Mouse (Mus musculus) urinary bladder, adult 2 months (tissue): ENCODE data around the gene Tssc4. TPM values are rescaled to one million over a fixed set of nuclear protein-coding genes. Genes with fewer than 3 reads are reported as not detected.

Source experiments
- DNase-seq: peaks from one replicate; pipeline ENCODE4 v3.0.0; 2022; ENCODE audit warnings: low spot score
- polyA plus RNA-seq: library from polyadenylated mRNA; depleted of rRNA; stranded (reverse); fragments of >200 nt; gene quantifications from 2 replicates; pipeline ENCODE4 v1.2.3, GENCODE M21; 2012; rRNA removed

Gene Tssc4
- polyA plus RNA-seq, result 44.7 and 57.5 TPM in 2 replicates

DNA sequence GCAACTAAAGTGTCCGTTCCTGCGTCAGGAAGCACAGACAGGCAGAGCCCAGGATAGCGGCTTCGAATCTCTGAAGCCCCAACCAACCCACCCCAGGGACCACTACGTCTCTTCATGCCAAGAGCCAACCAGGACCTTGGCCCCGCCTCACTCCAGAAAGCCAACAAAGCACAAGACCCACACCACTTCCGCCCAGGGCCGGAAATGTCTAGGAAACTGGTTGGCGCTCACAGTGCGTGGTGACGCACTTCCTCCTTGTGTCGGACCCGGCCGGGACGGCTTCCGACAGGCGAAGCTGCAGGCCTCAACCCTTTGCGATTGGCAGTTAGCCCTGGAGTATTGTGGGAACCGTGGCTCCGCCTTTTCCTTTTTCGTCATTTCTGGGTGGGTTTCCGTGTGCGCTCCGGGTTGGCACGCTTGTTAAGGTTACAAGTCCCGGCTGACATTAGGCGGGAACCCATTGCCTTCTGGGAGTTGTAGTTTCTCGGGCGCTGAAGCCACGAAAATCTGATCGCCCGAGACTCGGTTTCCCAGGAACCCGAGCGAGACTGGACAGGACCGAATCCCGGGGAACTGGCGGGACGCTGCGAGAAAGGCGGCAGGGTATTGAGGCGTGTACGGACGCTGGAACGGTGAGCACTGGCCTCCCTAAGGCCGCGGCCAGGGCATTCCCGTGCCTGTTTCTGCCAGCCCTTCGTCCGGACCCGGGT lies at the start of gene Tssc4:
Tssc4 (plus strand) TSS at position 368 of the 710 bp plus-strand sequence.
- peak; percentile 81 for DNase-seq

DNA sequence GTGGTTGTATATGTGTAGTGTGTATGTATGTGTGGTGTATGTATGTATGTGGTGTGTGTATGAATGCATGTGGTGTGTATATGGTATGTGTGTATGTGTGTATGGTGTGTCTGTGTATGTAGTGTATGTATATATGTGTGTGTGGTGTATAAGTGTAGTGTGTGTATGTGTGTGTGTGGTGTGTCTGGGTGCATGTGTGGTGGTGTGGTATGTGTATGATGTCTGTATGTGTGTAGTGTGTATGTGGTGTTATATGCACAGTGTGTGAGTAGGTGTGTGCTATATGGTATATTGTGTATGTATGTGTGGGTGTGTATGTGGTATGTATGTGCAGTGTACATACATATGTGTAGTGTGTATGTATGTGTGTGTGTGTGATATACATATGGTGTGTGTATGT lies 49.0 kb upstream of the Tssc4 start:
- DNase-seq, result no peak

DNA sequence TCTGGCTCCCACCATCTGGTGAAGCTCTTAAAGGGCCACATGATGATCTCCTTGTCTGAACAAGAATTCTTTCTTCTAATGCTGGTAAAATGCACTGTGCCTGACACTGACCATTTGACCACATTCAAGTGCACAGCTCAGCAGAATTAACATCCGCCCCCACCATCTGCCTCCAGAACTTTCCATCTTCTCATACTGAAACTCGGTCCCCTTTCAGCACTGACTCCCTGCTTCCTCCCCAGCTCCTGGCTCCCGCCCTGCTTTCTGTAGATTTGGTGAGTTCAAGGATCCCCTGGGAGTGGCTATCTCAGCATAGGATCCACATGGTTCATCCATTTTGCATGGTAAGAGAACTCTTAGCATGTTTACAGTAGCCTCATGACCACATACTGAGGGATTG lies 48.3 kb upstream of the Tssc4 start:
- no peak for DNase-seq

DNA sequence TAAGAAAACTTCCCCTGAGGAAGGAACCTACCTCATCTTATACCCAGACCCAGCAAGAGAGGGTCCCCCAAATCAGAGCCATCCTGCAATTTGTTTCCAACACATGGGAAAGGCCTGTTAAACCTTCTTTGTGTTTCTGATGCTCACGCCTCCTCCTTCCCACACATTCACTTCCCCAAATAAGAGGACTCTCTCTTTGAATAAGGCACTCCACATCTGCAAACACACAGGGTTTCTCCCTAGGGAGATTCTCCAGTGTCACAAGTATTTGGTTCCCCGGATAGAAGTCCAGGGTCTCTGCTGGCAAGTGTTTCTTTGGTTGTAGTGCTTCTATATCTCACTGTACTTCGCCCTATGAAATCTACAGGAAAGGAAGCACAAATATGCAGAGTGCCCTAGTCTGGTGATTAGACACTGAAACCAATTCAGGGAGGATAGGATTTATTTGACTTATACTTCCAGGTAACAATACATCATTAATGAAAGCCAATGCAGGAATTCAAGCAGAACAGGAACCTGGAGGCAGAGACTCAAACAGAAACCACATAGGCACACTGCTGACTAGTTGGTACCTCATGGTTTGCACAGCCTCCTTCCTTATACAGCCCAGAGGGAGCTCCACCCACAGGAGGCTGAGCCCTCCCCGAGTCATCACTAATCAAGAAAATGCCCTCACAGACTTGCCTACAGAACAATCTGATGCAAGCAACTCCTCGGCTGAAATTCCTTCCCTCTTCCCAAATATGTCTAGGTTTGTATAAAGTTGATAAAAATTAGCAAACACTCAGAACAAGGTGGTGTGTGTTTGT lies 47.5 kb upstream of the Tssc4 start:
- DNase-seq, result no peak

DNA sequence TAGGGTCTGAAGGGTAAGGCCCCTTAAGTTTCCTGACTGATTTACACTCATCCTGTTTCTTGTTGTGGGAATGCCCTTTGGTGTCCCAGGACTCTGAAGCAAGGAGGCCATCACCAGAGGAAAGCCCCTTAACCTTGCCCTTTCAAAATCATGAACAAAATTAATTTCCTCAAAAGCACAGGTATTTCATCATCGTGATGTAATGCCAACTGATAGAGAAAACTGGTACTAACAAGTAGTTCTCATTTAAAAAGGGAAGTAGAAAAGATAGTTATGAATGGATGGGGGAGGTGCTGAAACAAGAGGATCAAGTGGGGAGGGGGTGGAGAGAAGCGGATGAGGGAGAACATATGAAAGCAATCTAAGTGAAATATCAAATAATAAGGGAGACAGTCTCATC lies 45.5 kb upstream of the Tssc4 start:
- no peak for DNase-seq

DNA sequence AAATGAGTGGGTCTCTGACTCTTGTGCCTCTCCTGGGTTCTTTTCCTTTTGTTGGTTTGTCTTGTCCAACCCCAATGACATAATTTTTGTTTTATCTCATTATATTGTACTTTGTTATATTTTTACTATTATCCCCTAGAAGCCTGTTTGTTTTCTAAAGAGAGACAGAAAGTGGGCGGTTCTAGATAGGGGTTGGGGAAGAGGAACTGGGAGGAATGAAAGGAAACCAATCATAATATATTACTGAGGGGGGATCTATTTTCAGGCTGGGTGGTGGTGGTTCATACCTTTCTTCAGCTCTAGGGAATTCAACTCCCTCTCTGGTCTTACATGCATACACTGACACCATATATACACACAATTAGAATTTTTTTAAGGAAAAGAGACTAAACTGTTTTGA lies 44.8 kb upstream of the Tssc4 start:
- no peak for DNase-seq

DNA sequence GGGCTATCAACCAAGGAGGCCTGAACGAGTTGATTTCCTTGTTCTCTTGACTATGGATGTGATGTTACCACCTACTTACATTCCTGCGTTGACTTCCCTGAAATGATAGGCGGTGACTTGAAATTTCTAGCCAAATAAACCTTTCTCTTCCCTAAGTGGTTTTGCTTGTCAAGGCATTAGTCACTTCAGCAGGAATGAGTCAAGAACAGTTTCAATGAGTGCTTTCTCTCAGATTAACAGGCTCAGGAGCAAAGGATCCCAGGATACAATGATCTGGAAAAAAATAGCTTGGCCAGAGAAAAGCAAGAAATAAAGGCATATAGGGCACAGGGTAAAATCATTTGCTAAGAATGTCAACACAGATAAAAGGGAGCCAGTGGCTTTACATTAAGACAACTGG lies 43.6 kb upstream of the Tssc4 start:
- DNase-seq, result no peak

DNA sequence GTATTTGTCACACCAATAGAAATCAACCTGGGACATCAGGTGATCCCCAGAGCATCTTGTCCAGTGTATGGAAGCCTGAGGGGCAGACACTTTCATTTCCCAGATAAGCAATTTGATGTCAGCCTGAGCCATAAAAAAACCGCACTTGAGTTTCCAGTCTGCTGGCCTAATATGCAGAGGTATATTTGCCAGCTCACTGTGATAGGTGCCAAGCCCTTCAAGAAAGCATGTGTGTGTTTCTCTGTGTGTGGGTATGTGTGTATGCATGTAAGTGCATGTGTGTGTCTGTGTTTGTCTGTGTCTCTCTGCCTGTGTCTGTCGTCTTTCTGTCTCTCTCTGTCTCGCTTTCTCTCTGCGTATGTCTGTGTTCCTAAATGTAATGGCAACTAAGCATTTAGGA lies 41.9 kb upstream of the Tssc4 start:
- no peak for DNase-seq

DNA sequence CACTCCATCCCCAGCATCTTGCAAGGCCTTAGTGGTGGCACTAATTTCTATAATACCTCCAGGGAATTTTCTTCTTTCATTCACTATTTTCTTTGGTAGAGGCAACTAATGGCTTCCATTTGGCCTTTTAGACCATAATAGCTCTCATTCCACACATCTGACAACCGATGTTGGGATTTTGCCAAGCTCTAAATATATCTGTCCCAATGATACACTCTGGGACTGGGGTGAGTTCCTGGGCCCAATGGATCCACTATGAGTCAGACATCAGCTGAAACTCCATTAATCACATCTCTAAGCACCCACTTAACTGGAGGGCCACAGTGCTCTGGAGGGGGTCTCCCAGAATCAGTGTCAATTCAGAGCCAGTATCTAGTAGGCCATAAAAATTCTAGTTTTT lies 37.2 kb upstream of the Tssc4 start:
- DNase-seq, result no peak

DNA sequence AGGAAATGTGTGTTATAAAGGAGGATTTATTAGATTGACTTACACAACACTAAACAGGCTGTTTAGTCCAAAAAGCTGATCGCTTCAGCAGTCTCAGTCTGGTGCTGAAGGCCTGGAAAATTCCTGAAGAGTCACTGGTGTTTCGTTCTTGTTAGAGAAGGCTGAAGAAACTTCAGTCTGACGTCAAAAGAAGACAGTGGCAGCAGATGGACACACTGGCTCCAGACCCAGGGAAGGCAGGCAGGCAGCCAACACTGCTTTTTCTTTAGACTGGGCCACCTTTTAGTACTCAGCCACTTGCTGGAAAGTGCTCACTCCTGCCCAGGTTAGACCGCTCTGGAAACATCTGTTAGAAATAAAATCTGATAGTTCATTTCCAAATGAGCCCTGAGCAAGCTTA lies 35.5 kb upstream of the Tssc4 start:
- DNase-seq, result no peak

DNA sequence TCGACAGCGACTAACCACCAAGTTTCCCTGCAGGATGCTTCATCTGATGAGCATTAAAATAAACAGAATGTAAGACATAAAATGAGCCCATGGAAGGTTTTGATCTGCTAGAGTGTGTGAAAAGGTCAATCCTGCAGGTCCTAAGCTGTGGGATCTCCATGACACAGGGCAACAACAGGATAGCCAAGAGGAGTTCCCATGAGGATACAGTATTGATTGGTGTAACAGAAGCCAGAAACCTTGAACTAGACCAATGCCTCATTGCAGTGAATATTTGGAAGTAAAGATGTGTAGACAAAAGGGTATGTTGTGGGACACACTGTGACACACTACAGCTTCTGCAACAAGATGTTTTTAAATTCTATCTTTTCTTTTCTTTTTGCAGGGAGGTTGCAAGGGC lies 34.9 kb upstream of the Tssc4 start:
- DNase-seq, result no peak

DNA sequence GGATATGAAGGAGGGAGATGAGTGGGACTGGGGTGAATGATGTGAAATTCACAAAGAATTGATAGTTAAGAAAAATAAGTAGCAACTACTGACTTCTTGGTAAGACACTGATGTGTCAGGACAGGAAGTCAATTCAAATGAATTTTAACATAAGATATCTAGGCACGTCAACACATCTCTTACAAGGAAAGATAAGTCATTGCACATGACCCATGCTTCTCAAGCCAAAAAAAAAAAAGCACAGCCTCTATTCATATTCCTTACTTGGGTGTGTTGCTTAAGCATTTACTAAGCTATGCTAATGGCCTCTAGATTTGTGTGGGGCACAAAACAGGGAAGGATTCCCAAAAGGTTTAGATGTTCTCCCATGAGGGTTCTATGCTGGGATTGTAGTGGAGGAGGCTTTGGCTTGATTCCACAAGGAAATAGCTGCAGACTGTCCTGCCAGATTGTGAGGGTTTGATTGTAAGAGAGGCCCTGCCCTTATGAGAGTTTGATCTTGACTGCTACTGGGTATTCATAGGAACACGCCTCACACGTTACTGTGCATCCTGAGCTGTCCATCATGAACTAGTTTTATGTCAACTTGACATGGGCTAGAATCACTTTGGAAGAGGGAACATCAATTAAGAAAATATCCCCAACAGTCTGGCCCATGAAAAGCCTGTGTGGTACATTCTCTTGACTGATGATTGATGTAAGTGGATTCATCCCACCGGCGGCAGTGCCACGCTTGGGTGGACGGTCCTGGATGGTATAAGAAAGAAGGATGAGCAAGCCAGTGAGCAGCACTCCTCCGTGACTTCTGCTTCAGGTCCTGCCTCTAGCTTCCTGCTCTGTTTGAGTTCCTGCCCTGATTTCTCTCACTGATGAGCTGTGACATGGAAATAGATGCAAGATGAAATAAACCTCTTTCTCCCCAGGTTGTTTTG lies 34.3 kb upstream of the Tssc4 start:
- DNase-seq, result no peak

DNA sequence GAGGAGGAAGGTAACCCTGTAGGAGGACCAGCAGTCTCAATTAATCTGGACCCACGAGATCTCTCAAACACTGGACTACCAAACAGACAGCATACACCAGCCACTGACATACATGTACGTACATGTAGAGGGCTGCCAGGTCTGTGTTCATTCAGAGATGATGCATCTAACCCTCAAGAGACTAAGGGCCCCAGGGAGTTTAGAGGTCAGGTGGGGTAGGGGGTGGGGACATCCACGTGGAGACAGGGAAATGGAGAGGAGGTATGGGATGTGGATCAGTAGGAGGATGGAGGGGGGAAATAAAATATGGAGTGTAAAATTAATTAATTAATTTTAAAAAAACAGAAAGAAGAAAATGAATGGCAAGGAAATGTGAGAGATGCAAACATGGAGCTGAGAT lies 32.3 kb upstream of the Tssc4 start:
- DNase-seq, result no peak

DNA sequence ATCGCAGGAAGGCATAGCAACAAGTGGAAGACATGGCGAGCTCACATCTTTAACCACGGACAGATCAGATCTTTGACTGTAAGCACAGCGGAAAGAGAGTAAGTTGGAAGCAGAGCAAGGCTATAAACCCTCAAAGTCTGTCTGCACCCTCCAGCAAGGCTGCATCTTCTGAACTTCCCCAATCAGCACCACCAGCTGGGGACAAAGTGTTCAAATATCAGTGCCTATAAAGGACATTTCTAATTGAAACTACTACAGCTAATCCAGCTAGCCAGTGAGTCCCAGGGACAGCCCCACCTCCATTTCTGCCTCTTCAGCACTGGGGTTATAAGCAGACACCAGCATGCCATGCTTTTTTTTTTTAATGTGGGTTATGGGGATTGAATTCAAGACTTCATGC lies 31.7 kb upstream of the Tssc4 start:
- DNase-seq, result no peak

DNA sequence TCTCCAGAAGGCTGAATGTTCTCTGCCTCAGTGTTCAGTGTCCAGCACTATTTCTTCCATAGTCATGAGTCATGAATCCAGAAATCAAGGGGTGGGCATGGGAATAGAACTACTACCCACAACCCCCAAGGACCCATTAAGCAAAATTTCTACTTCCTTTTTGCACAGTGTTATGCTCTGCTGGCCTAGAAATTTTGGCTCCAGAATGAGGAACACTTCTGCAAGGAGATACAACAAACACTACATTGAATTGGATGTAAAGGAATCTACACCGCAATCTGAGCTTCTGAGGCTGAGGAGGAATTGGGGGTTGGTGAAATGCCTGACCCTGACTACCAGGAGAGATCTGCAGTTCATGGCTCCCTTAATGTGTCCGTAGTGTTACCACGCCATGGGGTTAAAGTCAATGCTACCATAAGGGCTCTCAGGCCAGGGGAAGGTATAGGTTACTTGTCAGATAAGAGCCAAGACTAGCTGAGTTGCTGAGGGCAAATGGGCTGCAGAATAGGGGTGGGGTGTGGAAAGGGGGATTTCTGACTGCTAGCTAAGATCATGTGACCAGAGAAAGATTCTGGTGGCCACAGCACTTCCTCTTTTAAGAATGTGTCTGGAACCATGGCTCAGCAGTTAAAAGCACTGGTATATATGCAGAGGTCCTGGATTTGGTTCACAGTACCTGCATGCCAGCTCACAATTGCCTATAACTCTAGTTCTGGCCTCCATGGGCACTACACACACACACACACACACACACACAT lies 30.7 kb upstream of the Tssc4 start:
- DNase-seq, result no peak

DNA sequence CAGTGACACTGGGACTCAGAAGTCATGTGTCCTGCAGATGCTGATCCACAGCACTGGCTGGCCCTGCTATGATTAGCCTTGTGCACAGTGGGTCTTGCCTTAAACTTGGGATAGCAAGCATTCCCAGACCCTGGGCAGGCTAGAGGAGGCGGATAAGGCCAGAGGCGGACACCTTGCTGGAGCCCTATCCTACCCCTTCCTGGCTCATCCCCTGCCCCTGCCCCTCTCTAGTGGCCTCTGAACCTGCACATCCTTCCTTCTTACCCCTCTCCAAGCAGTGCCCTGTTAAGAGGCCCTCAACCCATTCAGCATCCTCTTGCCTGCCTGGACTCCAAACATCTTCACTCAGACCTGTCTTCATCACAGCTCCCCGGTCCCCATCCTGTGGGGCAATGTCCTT lies 28.5 kb upstream of the Tssc4 start:
- no peak for DNase-seq

DNA sequence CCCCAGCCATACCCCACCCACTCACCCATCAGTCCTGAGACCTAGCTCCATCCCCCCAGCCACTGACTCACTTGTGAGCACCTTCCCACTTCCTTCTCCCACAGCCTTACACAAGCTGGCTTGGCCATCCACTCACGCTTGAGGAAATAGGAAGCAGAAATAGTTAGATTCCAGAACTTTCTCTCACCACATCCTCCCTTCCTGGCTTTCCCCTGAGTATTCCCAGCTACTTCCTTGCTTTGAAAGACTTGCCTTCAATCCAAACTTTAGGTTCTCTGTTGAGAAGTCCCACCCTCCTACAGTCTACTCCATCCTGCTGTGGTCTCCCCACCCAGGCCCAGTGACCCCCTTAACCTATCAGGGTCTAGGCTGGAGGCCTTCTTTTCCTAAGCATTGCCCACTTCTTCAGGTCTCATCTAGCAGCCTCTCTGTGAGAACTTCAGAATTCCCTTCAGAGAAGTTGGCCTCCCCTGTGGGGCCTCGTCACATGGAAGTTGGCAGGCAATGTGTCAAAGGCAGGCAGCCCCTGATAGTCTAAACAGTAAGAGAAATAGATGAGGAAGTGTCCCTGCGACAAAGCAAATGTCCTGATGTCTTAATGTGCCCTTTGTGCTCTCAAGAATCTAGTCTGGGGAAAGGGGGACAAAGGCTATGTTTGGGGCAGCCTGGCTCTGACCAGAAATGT lies 27.8 kb upstream of the Tssc4 start:
- DNase-seq, result no peak

DNA sequence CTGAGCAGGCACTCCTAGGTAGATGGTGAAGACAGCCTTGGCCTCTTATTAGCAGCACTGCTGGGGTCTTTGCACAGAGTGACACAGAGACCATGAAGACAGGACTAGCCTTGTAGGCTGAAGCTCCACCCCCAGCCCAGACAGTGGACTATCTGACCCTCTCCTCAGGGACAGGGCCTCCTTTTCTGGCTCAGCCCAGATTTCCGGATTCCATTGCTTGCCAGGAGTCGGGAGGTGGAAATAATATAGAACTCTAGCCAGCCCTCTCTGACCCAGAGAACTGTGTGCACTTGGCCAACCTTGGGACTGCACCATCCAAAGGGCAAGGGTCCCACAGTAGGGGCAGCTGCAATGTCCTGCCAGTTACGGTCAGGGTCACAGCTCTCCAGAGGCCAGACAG lies 27.0 kb upstream of the Tssc4 start:
- no peak for DNase-seq

DNA sequence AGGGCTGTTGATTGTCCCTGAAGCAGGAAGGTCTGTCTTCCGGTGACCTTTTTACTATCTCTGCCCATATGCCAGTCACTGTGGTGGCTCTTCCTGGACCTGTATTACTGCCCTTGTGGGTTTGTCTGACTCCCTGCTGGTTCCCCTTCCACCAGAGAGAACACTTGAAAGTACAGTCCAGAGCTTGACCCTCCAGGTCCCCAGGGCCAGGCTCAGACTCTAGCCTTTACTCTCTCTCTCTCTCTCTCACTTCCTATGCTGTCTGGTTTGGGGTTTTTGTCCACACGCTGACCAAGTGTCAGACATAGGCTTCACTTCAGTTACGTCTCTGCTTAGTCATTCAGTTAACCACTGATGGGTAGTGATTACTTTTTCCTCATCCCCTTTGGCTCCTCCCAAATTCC lies 26.1 kb upstream of the Tssc4 start:
- DNase-seq, result no peak

DNA sequence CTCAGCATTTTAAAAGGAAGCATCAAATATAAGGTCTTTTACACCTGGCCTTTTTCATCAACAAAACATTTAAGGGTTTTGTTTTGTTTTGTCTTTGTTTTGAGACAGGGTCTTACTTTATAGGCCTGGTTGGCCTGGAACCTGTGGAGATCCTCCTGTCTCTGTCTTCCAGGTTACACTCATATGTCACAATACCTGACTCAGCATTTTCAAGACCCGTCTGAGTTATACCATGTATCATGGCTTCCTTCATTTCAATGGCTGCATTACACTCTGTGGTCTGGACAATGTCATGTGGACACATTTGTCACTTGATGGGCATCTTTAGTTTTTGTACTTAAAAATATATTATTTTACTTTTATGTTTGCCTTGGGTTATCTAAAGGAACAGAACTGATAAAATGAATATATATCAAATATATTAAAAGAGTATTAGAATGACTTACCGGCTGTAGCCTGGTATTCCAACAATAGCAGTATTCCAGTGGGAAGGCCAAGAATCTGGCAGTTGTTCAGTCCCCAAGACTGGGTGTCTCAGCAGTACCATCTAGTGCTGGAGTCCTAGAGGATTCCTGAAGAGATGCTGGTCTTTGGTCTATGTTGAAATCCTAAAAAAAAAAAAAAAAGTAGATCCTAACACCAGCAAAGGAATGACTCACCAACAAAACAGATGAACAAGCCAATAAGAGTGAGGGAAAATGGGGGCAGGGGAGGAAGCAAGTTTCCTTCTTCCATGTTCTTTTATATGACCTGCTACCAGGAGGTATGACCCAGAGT lies 24.8 kb upstream of the Tssc4 start:
- no peak for DNase-seq
